Mouse (Mus musculus): ENCODE results near the gene Fndc8. TPM values are rescaled to one million over a fixed set of nuclear protein-coding genes. Genes with fewer than 3 reads are reported as not detected.

Gene Fndc8
- polyA plus RNA-seq, 1 experiment from 2014 or later: 0.22 TPM

DNA sequence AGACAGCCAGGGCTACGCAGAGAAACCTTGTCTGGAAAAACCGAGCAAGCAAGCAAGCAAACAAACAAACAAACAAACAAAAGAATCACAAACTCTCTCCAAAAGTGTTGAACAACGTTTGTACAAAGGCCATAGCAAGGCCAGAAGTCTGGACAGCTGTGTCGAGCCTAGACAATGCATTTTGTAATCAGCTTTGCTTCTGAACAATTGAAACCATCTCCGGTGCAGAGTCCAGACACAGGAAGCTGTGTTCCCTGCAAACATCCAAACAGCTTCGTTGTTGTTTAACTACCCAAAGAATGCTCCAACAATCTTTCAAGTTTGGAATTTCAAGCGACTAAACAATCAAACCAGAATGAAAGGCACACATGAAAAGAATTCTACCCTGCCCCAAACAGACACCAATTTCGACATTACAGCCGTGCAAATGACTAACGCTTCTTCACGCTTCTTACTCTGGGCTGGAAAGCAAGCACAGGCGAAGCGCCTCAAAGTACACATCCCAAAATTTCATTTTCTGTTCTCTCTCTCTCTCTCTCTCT, 34.5 kb upstream of the Fndc8 start:
- Histone ChIP-seq H3K27ac (no peak overlapping the region), H3K4me1 (peaks cover 26% of the 10 kb centered on the region), H3K27me3 (ENCODE audit: poor library complexity, severe bottlenecking) (no peaks in the 10 kb centered on the region), H3K9me3 (no peaks in the 10 kb centered on the region), H3K4me3 (no peak overlapping the region), H3K36me3 (replicated peaks) (no peaks in the 10 kb centered on the region)
- WGBS: 88% methylated on average over 13 of the region's 13 CpGs
- no peak for DNase-seq (ENCODE audit: extremely low spot score, low spot score)

DNA sequence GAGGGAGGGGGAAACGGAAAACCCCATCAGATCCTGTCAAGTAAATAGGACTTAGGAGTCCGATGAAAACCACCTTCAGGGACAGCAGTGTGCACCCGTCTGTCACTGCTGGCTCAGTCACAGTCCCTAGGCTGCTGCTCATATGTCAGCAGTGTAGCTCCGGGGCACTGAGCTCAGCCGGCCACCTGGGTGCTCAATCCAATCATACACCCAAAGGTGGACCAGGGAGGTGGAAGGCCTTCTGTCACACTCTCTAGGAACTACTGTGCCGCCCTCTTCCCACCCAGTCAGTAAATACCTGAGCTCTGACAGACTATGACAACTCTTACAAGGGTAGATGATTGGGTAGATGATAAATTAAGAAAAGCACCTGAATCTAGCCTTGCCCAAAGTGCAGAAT, 31.2 kb upstream of the Fndc8 start:
- Histone ChIP-seq H3K27me3 (ENCODE audit: poor library complexity, severe bottlenecking) (no peaks in the 10 kb centered on the region), H3K36me3 (replicated peaks) (no peaks in the 10 kb centered on the region), H3K9me3 (no peaks in the 10 kb centered on the region), H3K4me1 (peaks cover 40% of the 10 kb centered on the region), H3K4me3 (no peak overlapping the region), H3K27ac (no peak overlapping the region)
- 90% methylated on average over 6 of the region's 6 CpGs for WGBS
- DNase-seq (ENCODE audit: extremely low spot score, low spot score): no peak

DNA sequence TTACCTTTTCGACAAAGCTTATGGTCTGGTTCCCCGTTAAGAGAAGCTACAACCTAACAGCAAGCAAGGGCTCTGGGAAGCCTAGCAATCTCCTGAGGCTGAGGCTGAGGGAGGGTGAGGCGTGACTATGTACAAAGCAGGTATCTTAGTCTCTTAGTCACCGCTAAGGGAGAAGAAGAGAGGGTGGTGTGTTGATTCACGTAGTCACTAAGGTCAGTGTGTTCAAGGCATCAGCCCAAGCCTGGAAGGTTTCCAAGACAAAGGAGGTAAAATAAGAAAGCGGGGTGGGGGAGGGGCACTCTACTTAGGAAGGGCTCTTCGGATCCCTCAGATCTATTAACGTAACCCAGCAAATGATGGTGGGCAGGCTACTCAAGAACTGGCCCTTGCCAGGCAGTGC, 30.4 kb upstream of the Fndc8 start:
- Histone ChIP-seq H3K36me3 (replicated peaks) (no peaks in the 10 kb centered on the region), H3K4me3 (no peak overlapping the region), H3K27ac (peak overlapping the region; percentile 60), H3K27me3 (ENCODE audit: poor library complexity, severe bottlenecking) (no peaks in the 10 kb centered on the region), H3K4me1 (peaks cover 38% of the 10 kb centered on the region), H3K9me3 (no peaks in the 10 kb centered on the region)
- no peak for DNase-seq (ENCODE audit: extremely low spot score, low spot score)
- 72% methylated on average over 8 of the region's 8 CpGs for WGBS

DNA sequence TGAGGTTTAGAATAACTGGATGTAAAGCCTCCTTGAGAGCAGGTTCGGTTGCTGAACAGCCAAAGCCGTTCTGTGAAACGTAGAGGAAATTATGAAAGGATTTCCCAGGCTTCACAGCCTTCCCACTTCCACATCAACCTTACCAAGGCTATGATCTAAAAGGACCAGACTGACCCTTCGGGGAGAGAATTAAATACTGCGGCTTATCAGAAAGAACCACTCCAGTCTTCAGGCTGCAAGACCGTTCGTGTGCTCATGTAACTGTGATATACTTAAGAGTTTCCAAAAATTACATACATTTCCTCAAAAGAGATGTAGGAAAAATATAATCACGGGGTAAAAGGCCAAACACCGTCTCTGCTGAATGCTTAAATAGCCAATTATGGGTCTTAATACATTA, 29.3 kb upstream of the Fndc8 start:
- 86% methylated on average over 9 of the region's 9 CpGs for WGBS
- no peaks in the 10 kb centered on the region for H3K27me3 ChIP-seq (ENCODE audit: poor library complexity, severe bottlenecking)

DNA sequence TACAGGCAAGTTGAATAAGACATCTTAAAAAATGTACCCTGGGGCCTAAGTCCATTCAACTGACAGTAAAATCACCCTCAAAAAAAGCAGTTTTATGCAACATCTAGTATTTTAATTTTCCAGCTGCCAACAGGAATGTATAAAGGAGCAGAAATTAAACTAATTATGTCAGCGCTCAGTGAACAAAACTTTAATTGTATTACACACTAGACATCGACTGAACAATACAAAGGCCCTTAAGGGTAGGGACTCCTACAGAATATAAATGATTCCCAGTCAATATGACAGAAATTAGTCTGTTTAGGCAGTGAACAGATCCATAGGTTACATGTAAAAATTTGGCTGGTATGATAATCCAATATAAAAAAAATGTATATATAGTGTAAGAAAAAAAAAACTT, 28.9 kb upstream of the Fndc8 start:
- 68% methylated on average over 2 of the region's 2 CpGs for WGBS
- Histone ChIP-seq H3K36me3 (replicated peaks) (no peaks in the 10 kb centered on the region), H3K4me3 (no peak overlapping the region), H3K4me1 (peaks cover 46% of the 10 kb centered on the region), H3K27ac (peak overlapping the region; percentile 60; the same call in 1 of the 2 replicates), H3K27me3 (ENCODE audit: poor library complexity, severe bottlenecking) (no peaks in the 10 kb centered on the region), H3K9me3 (no peaks in the 10 kb centered on the region)
- DNase-seq (ENCODE audit: extremely low spot score, low spot score): no peak

More for the DNA sequence above, 29.3 kb upstream of the Fndc8 start:
- Histone ChIP-seq H3K36me3 (replicated peaks) (no peaks in the 10 kb centered on the region), H3K27ac (peak overlapping the region; percentile 60), H3K4me1 (peaks cover 42% of the 10 kb centered on the region), H3K4me3 (no peak overlapping the region), H3K9me3 (no peaks in the 10 kb centered on the region)
- no peak for DNase-seq (ENCODE audit: extremely low spot score, low spot score)

DNA sequence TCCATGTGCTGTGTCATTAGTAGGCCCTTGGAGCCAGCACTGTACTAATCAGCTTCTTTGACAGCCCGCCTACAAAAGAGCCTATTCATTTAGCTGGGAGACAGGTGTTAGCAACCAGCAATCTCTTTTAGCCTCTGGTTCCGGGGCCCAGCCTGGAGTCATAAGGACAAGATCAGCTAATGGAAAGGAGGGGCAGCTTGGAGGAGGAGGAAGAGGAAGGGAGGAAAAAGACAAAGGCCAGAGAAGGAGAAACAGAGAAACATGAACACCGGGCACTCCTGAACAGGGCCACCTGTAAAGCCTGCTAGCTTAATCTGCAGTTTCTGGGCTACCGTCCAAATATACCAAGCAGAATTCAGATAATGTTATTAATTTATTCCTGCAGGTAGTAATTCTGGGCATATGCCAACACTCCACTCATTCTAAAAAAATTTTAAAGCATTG, 28.4 kb upstream of the Fndc8 start:
- DNase-seq (ENCODE audit: extremely low spot score, low spot score): no peak
- no peak overlapping the region for H3K4me3 ChIP-seq
- H3K4me1 ChIP-seq: peaks cover 47% of the 10 kb centered on the region
- H3K27ac ChIP-seq: peak overlapping the region; percentile 69; the same call in 1 of the 2 replicates
- no peaks in the 10 kb centered on the region for H3K9me3 ChIP-seq
- no peaks in the 10 kb centered on the region for H3K36me3 ChIP-seq (replicated peaks)
- WGBS: 63% methylated on average over 4 of the region's 4 CpGs
- no peaks in the 10 kb centered on the region; the same call in 1 of the 2 replicates for H3K27me3 ChIP-seq (ENCODE audit: poor library complexity, severe bottlenecking)

DNA sequence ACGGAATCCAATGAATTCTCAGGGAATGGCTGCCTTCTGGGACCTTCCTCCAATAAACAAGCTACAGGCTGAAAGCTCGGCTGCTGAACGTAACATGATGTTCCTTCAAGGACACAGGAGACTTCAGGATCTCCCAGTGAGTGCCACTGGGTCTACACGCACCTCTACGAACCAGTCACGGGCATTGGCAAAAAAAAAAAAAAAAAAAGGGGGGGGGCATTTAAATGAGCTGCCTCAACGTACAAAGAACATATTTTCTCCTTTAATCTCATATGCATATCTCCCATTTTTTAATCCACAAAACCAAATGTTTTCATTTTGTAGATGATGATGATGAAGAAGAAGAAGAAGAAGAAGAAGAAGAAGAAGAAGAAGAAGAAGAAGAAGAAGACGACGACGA, 26.0 kb upstream of the Fndc8 start:
- no peak for DNase-seq (ENCODE audit: extremely low spot score, low spot score)
- Histone ChIP-seq H3K4me3 (no peak overlapping the region), H3K9me3 (no peaks in the 10 kb centered on the region), H3K36me3 (replicated peaks) (no peaks in the 10 kb centered on the region), H3K27ac (no peak overlapping the region), H3K4me1 (peaks cover 58% of the 10 kb centered on the region), H3K27me3 (ENCODE audit: poor library complexity, severe bottlenecking) (peaks cover 8% of the 10 kb centered on the region; the same call in 1 of the 2 replicates)
- WGBS: 90% methylated on average over 10 of the region's 10 CpGs

DNA sequence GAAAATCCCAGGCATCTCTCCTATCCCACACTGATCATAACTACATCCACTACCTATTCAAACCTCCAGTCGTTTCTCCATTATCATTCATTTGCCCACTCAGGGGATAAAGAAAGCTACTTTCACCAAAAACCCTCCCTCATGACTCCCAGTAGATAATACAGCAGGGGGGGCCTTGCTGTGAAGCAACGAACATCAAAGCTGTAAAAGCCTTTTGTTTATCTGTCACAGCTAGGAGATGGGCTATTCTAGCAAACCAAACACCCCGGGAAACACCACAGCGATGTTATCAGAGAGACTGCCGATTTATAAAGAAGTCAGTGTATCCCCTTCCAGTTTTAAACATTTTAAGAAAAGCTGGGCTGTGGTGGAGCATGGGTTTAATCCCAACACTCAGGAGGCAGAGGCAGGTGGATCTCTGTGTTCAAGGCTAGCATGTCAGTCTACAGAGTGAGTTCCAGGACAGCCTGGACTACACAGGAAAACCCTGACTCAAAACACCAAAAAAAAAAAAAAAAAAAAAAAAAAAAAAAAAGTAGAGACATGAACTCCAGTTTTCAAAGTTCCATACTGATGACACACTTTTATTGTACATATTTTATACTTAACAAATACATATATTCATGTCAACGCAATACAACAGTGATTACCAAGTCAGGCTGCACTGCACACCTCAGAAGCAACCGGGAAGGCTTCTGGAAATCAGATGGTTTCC, 24.9 kb upstream of the Fndc8 start:
- Histone ChIP-seq H3K27ac (no peak overlapping the region), H3K36me3 (replicated peaks) (no peaks in the 10 kb centered on the region), H3K4me3 (no peak overlapping the region), H3K9me3 (no peaks in the 10 kb centered on the region), H3K27me3 (ENCODE audit: poor library complexity, severe bottlenecking) (peaks cover 8% of the 10 kb centered on the region; the same call in 1 of the 2 replicates), H3K4me1 (peaks cover 50% of the 10 kb centered on the region)
- no peak for DNase-seq (ENCODE audit: extremely low spot score, low spot score)
- 41% methylated on average over 7 of the region's 7 CpGs for WGBS

DNA sequence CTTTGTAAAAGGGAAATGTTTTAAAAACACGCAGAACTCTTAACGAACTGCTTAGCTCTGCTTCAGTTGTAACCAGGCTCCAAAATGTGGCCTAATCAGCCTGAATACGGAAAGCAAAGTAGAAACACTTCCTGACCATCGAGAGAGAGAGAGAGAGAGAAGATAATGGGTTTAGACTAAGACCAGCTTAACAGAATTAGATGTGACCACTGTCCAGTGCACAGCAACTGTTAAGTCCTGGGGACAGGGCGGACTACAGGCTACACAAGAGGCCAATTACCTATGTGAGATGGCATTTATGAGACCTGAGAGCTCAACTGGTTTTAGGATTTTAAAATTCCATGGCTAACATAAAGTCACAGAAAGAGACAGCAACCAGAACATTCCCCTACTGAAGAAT, 24.0 kb upstream of the Fndc8 start:
- Histone ChIP-seq H3K27ac (no peak overlapping the region), H3K9me3 (no peaks in the 10 kb centered on the region), H3K4me1 (peaks cover 40% of the 10 kb centered on the region), H3K27me3 (ENCODE audit: poor library complexity, severe bottlenecking) (peaks cover 8% of the 10 kb centered on the region; the same call in 1 of the 2 replicates), H3K4me3 (no peak overlapping the region), H3K36me3 (replicated peaks) (no peaks in the 10 kb centered on the region)
- 65% methylated on average over 5 of the region's 5 CpGs for WGBS
- no peak for DNase-seq (ENCODE audit: extremely low spot score, low spot score)

DNA sequence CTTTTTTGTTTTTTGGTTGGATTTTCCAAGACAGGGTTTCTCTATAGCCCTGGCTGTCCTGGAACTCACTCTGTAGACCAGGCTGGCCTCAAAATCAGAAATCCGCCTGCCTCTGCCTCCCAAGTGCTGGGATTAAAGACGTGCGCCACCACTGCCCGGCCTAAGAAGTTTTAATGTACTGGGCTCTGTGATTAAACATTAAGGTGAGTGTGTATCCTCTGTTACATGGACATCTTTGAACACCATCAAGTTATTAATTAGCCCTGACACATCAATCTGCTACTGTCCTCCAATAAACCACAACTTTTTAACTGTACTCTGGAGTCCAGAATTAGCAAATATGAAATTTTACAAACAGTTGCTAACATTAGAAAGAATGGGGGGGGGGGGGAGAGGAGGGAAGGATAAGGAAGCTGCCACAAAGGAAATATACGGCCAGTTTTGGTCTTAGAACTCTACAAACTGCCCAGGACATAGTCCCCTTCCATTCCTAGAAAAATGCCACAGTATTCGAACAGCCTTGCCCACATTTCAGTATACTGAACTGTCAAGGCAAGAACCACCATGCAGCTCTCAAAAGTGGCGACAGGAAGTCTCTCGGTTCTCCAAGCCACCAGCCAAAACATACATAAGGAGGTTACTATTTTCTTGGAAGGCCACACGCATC, 22.3 kb upstream of the Fndc8 start:
- 79% methylated on average over 9 of the region's 9 CpGs for WGBS
- Histone ChIP-seq H3K9me3 (no peaks in the 10 kb centered on the region), H3K27ac (no peak overlapping the region), H3K36me3 (replicated peaks) (no peaks in the 10 kb centered on the region), H3K4me3 (peak overlapping the region; percentile 87), H3K27me3 (ENCODE audit: poor library complexity, severe bottlenecking) (peaks cover 8% of the 10 kb centered on the region; the same call in 1 of the 2 replicates), H3K4me1 (peaks cover 27% of the 10 kb centered on the region)
- no peak for DNase-seq (ENCODE audit: extremely low spot score, low spot score)

DNA sequence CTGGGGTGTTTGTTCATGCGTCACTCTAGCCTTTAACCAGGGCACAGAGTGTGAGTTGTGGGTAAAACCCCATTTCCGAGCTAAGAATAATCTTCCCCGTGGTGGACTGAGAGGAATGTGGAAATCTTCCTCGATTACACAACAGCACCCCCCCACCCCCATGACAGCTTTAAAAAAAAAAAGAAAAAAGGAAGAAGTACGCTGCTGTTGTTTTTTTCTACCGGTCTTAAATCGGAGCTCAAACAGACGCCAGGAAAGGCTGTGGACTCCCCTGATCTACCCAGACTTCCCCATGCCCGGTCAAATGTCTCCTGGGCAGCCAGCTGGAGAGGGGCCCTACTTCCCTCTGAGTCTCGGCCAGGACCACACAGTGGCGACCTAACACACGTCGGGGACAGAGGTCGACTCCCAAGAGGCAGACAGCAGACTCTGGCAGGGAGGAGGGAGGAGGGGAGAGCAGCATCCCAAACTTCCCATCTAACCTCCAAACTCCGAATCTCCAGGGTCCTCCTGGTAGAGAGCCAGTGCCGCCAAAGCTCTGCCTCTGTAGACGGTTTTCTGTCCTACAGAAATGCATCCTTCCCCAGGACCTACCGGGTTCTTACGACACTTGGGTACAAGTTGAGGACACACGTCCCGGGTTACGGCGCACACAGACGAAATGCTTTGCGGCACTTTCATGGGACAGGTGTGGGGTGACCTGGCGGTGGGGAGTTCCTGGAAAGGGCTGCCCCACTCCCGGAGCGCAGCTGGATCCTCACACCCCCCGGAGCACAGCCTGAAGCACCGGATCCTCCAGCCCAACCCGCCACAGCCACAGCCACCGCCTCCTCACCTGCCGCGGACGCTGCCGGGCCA, 21.5 kb upstream of the Fndc8 start:
- Histone ChIP-seq H3K36me3 (replicated peaks) (no peaks in the 10 kb centered on the region), H3K27ac (peak overlapping the region; percentile 87), H3K4me3 (peak overlapping the region; percentile 87), H3K27me3 (ENCODE audit: poor library complexity, severe bottlenecking) (peaks cover 8% of the 10 kb centered on the region; the same call in 1 of the 2 replicates), H3K9me3 (no peaks in the 10 kb centered on the region), H3K4me1 (peaks cover 27% of the 10 kb centered on the region)
- peak; percentile 30 for DNase-seq (ENCODE audit: extremely low spot score, low spot score)
- whole genome bisulfite sequencing: 5% methylated on average over 36 of the region's 36 CpGs

DNA sequence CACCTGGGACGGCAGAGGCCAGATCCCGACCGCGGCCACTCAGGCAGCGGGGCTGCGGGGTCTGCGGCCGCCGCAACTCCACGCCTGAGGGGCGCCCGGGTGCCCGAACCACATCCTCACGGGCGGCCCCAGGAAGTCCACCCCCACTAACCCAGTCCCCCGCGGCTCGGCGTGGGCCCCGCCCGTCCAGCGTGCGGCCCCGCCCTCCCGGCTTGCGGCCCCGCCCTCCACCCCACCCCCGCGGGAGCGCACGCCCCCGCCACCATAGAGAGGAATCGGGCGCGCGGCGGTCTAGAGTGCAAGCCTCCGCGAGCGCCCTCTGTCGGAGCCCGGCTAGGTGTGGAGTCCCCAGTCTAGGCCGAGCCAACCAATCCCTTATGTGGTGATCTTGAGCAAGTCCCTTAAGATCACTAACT, 20.9 kb upstream of the Fndc8 start, which contains the start of gene Rffl:
Gene Rffl, minus strand, starts transcription at position 180 of the 416 bp plus-strand sequence.
- H3K27me3 ChIP-seq (ENCODE audit: poor library complexity, severe bottlenecking): peaks cover 8% of the 10 kb centered on the region; the same call in 1 of the 2 replicates
- no peaks in the 10 kb centered on the region for H3K36me3 ChIP-seq (replicated peaks)
- WGBS: under 1% methylated on average over 43 of the region's 43 CpGs
- peak; percentile 89 for DNase-seq (ENCODE audit: extremely low spot score, low spot score)
- H3K9me3 ChIP-seq: no peaks in the 10 kb centered on the region
- H3K27ac ChIP-seq: peak within 1 kb of the TSS; percentile 87
- H3K4me3 ChIP-seq: peak within 1 kb of the TSS; percentile 87
- H3K4me1 ChIP-seq: peaks cover 27% of the 10 kb centered on the region
